Mouse (Mus musculus) lung, adult 2 months (tissue): ENCODE results near the gene Zbtb4.

Experiments used
- CTCF ChIP-seq: fragments of 200-500 bp; IDR thresholded peaks from 2 replicates; pipeline ENCODE4 v1.5.1; 2011; ENCODE audit warnings: mild to moderate bottlenecking, low read length, control low read depth; ENCODE audit not compliant: insufficient read depth
- POLR2A ChIP-seq: fragments of 200-500 bp; IDR thresholded peaks from 2 replicates; pipeline ENCODE4 v1.6.1; 2011; ENCODE audit warnings: low read depth, mild to moderate bottlenecking, control low read depth, low read length, borderline replicate concordance; ENCODE audit errors: extremely low read depth

DNA sequence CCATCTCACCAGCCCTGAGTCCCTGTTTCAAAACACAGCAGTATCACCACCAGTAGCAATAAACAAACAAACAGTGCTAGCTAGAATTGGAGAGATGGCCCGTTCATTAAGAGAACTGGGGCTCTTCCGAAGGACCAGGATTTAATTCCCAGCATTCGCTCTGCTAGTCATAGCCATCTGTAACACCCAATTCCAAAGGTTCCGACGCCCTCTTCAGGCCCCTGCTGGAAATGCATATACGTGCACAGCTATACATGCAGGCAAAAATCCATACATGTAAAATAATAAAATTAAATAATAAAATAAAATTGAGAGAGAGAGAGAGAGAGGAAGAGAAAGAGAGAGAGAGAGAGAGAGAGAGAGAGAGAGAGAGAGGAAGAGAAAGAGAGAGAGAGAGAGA, 46.3 kb upstream of the Zbtb4 start:
- TF ChIP-seq POLR2A (no peak), CTCF (no peak)
